24 mouse cellular contexts compared by ENCODE assay signal in genomic region chr10:77470763-77471162, GRCm38 (mm10). TPM values are rescaled to one million over a fixed set of nuclear protein-coding genes. Genes with fewer than 3 reads are reported as not detected.
A peak's percentile ranks its signal among the peaks of the same experiment; 100 is the strongest.
DNase-seq lines count a peak whose midpoint lies in the region; ATAC-seq and TF ChIP-seq lines count a peak whose summit lies in the region.
"Had no signal": no experiment of that assay in that cellular context is flagged by ENCODE, and none has a peak within 500 bp of the region (broad histone marks: within the 10 kb centered on the region; RNA-seq: fewer than 3 reads in every experiment).

No protein-coding gene starts in this region.

- peaks cover 14% of the 10 kb centered on the region for H3K4me1 ChIP-seq in heart, embryonic 11.5 days (ENCODE audit: control insufficient read depth, insufficient read depth, low read length)
- no peaks in the 10 kb centered on the region for H3K4me1 ChIP-seq in midbrain, postnatal 0 days (ENCODE audit: insufficient read depth, low read length)
- H3K4me1 ChIP-seq: forebrain, embryonic 13.5 days; intestine, embryonic 15.5 days; midbrain, embryonic 15.5 days; neural tube, embryonic 15.5 days had no signal

- intact Hi-C loops in gastrocnemius, postnatal 36 days (cut with DNase I): loop anchor here (2.0 kb wide), 1 partner anchor 30 kb away; no protein-coding TSS in a partner anchor

- DNase-seq in cerebellum, adult 11-12 months: peak; percentile 92
- DNase-seq in cerebellum, adult 9-10 months: peak; percentile 92
- peak; percentile 90 for DNase-seq in gastrocnemius, adult 18-20 months (ENCODE audit: low spot score)
- peak; percentile 79 to 82 for DNase-seq in gastrocnemius, postnatal 36 days
- no peak for DNase-seq in adrenal gland, postnatal 10 days
- no peak for DNase-seq in midbrain, postnatal 0 days (ENCODE audit: low spot score)
- DNase-seq: B cell, adult 2 months; kidney, adult 8-10 months; kidney, postnatal 10 days; thymus, adult 2 months; thymus, postnatal 4 days had no signal

- no peak for TF ChIP-seq CTCF in midbrain, postnatal 0 days (IDR thresholded peaks at IDR 0.05)

- H3K9me3 ChIP-seq in heart, embryonic 11.5 days (replicated peaks; ENCODE audit: control insufficient read depth, low read length): no peaks in the 10 kb centered on the region
- no peaks in the 10 kb centered on the region for H3K9me3 ChIP-seq in midbrain, postnatal 0 days (ENCODE audit: low read length)
- H3K9me3 ChIP-seq: embryonic facial prominence, embryonic 12.5 days; forebrain, embryonic 13.5 days; G1E; heart, embryonic 10.5 days; intestine, embryonic 15.5 days; midbrain, embryonic 15.5 days; neural tube, embryonic 15.5 days had no signal

- ATAC-seq in heart, embryonic 11.5 days (replicated peaks; ENCODE audit: insufficient number of reproducible peaks, low FRiP score, low TSS enrichment): no peak
- ATAC-seq in midbrain, postnatal 0 days (ENCODE audit: low FRiP score): no peak
- ATAC-seq: forebrain, embryonic 13.5 days; hindbrain, embryonic 16.5 days; intestine, embryonic 15.5 days; midbrain, embryonic 15.5 days; Patski had no signal

- no peak overlapping the region for H3K27ac ChIP-seq in heart, embryonic 11.5 days (ENCODE audit: low read depth, low read length)
- H3K27ac ChIP-seq in midbrain, postnatal 0 days (ENCODE audit: low read depth, low read length): no peak overlapping the region
- H3K27ac ChIP-seq: embryonic facial prominence, embryonic 12.5 days; forebrain, embryonic 13.5 days; heart, embryonic 10.5 days; intestine, embryonic 15.5 days; layer of hippocampus, adult 2 months; midbrain, embryonic 15.5 days; neural tube, embryonic 15.5 days had no signal

- no peak overlapping the region for H3K4me3 ChIP-seq in heart, embryonic 11.5 days (ENCODE audit: low read depth, low read length)
- H3K4me3 ChIP-seq in midbrain, postnatal 0 days (ENCODE audit: low read depth, low read length): no peak overlapping the region
- H3K4me3 ChIP-seq: embryonic facial prominence, embryonic 12.5 days; erythroblast, embryonic 14.5 days; forebrain, embryonic 13.5 days; heart, embryonic 10.5 days; intestine, embryonic 15.5 days; layer of hippocampus, adult 2 months; midbrain, embryonic 15.5 days; neural tube, embryonic 15.5 days had no signal

- no peaks in the 10 kb centered on the region for H3K27me3 ChIP-seq in heart, embryonic 11.5 days (ENCODE audit: control insufficient read depth, insufficient read depth, low read length)
- no peaks in the 10 kb centered on the region for H3K27me3 ChIP-seq in midbrain, postnatal 0 days (ENCODE audit: insufficient read depth, low read length)
- H3K27me3 ChIP-seq: CH12.LX; embryonic facial prominence, embryonic 12.5 days; forebrain, embryonic 13.5 days; midbrain, embryonic 15.5 days; neural tube, embryonic 15.5 days; Patski had no signal

- no peak overlapping the region for H3K4me2 ChIP-seq in heart, embryonic 11.5 days
- no peak overlapping the region for H3K4me2 ChIP-seq in midbrain, postnatal 0 days (ENCODE audit: low read depth, low read length, poor library complexity, severe bottlenecking)
- H3K4me2 ChIP-seq: embryonic facial prominence, embryonic 12.5 days; forebrain, embryonic 13.5 days; intestine, embryonic 15.5 days; midbrain, embryonic 15.5 days; neural tube, embryonic 15.5 days had no signal

- H3K36me3 ChIP-seq in heart, embryonic 11.5 days (ENCODE audit: control insufficient read depth, insufficient read depth, low read length): no peaks in the 10 kb centered on the region
- H3K36me3 ChIP-seq in midbrain, postnatal 0 days (ENCODE audit: insufficient read depth, low read length): no peaks in the 10 kb centered on the region
- H3K36me3 ChIP-seq: embryonic facial prominence, embryonic 12.5 days; G1E; heart, embryonic 10.5 days; intestine, embryonic 15.5 days; midbrain, embryonic 15.5 days; neural tube, embryonic 15.5 days had no signal

- H3K9ac ChIP-seq in heart, embryonic 11.5 days (ENCODE audit: low read depth, low read length): no peak overlapping the region
- H3K9ac ChIP-seq in midbrain, postnatal 0 days (replicated peaks; ENCODE audit: low read length, poor library complexity, severe bottlenecking): no peak overlapping the region
- H3K9ac ChIP-seq: embryonic facial prominence, embryonic 12.5 days; forebrain, embryonic 13.5 days; intestine, embryonic 15.5 days; midbrain, embryonic 15.5 days; neural tube, embryonic 15.5 days had no signal

- WGBS in heart, embryonic 11.5 days (ENCODE audit: insufficient replicate concordance): 86% methylated on average over 3 of the region's 3 CpGs
- 67% methylated on average over 3 of the region's 3 CpGs for WGBS in midbrain, postnatal 0 days

RNA-seq across cellular contexts. Expression of gene Fam207a, which starts 44.8 kb away (rescaled TPM):
- 1 to 10 TPM; 6.9 to 8.7 TPM for total RNA-seq in gastrocnemius, adult 18-20 months (2021)
- 1 to 10 TPM; 4.7 to 5.4 TPM for total RNA-seq in gastrocnemius, postnatal 36 days (2021)
- total RNA-seq in adrenal gland, postnatal 10 days (2021): 10 to 100 TPM; 17.6 to 19.4 TPM
- 26.2 and 28.1 TPM in 2 replicates for polyA plus RNA-seq in heart, embryonic 11.5 days (2014; fragmentation: Nextera tagmentation; extraction: Ambion mirVana)
- 47.1 and 49.2 TPM in 2 replicates for total RNA-seq in midbrain, postnatal 0 days (2014; rRNA removed)
- polyA plus RNA-seq in midbrain, postnatal 0 days (2015; fragmentation: Nextera tagmentation; extraction: Ambion mirVana): 32.7 and 34.9 TPM in 2 replicates

RNA-seq across cellular contexts. Expression of gene Adarb1, which starts 52.7 kb away (rescaled TPM):
- 1 to 10 TPM; 5.5 to 5.8 TPM for total RNA-seq in gastrocnemius, adult 18-20 months (2021)
- total RNA-seq in gastrocnemius, postnatal 36 days (2021): 10 to 100 TPM in 1 of 2 experiments, 1 to 10 TPM in 1; 5.9 to 10.7 TPM
- 10 to 100 TPM; 16.7 to 18.2 TPM for total RNA-seq in adrenal gland, postnatal 10 days (2021)
- polyA plus RNA-seq in heart, embryonic 11.5 days (2014; fragmentation: Nextera tagmentation; extraction: Ambion mirVana): 8.7 and 8.8 TPM in 2 replicates
- total RNA-seq in midbrain, postnatal 0 days (2014; rRNA removed): 50.4 and 53.8 TPM in 2 replicates
- 15.3 and 16.1 TPM in 2 replicates for polyA plus RNA-seq in midbrain, postnatal 0 days (2015; fragmentation: Nextera tagmentation; extraction: Ambion mirVana)
- polyA plus RNA-seq: erythroblast, embryonic 14.5 days; G1E had no signal

RNA-seq across cellular contexts. Expression of gene Itgb2, which starts 59.3 kb away (rescaled TPM):
- total RNA-seq in gastrocnemius, adult 18-20 months (2021): 1 to 10 TPM; 1.4 to 1.7 TPM
- total RNA-seq in gastrocnemius, postnatal 36 days (2021): 1 to 10 TPM; 1.5 to 1.8 TPM
- 1 to 10 TPM; 8.1 to 9.2 TPM for total RNA-seq in adrenal gland, postnatal 10 days (2021)
- 2.3 and 2.4 TPM in 2 replicates for polyA plus RNA-seq in heart, embryonic 11.5 days (2014; fragmentation: Nextera tagmentation; extraction: Ambion mirVana)
- total RNA-seq in midbrain, postnatal 0 days (2014; rRNA removed): 0.55 and 1.7 TPM in 2 replicates
- 0.69 and 1.2 TPM in 2 replicates for polyA plus RNA-seq in midbrain, postnatal 0 days (2015; fragmentation: Nextera tagmentation; extraction: Ambion mirVana)

Comparison
In these comparisons a context has a peak if more than half of its experiments do, and no peak if none do; other contexts are left out.
1. DNase-seq: peak in cerebellum, adult 11-12 months (single experiment), cerebellum, adult 9-10 months (single experiment), gastrocnemius, adult 18-20 months (single experiment) and gastrocnemius, postnatal 36 days (2 of 2); none in adrenal gland, postnatal 10 days (single experiment) and midbrain, postnatal 0 days (single experiment).